Mouse (Mus musculus) layer of hippocampus, adult 9-10 months (tissue): ENCODE data around the gene Gm3138.
"Not testable (repeated sequence)": the region's sequence is repeated elsewhere in the genome, so short reads cannot be mapped to it uniquely, and the experiment has no call there.

Experiments
- DNase-seq: peaks from one replicate; pipeline ENCODE4 v3.0.0; 2022; ENCODE audit warnings: low spot score

Gm3138 gene

DNA sequence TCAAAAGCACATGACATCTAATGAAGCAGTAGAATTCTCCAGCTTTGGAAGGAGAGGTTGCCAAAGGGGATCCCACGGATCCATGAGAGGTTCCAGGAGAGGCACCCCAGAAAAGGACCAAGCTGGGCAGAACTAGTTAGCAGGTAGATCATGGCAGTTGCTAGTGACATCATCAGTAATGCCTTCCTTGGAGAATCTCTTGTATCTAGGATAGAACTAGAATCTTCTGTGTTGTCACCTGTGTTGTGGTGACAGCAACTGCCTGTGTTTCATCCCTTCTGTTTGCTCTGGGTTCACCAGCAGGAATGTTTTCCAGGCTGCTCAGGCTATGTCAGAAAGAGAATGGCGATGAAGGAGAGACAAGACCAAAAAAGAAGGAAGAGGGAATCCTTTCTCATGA is at the start of gene Gm3138:
Gene Gm3138 (plus strand): TSS at position 301 of the 400 bp plus-strand sequence.
- DNase-seq: not testable (repeated sequence)

DNA sequence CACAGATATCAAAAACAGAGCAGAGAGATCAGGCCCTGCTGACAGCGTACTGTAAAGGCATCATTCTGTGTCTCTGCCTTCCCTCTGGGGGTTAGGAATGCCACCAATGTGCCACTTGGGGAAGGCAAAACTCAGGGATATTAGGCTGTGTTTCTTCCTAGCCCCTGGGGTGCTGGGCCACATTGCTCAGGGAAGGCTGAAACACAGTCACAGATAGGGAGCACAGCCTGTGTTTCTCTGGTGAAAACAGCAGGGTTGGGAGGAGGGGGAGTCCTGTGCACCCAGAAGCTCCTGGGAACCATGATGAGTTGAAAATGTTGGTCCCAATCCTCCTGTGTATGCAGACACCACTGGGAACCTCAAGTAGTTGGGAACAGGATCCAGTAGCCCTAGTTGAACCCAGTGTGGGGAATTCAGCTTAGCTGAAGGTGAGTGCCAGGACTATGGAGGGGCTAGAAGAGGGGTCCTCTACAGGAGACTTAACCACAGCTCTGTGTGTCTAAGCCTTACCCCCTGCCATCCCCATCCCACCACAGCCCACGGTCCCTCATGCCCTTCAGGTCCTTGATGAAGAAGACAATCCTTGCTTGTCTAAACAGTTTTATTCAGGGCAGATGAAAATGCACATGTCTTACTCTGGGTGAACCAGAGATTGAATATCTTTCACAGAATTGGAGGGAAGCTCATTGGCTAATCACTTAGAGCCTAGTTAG is 20.0 kb downstream of the Gm3138 start:
- not testable (repeated sequence) for DNase-seq

DNA sequence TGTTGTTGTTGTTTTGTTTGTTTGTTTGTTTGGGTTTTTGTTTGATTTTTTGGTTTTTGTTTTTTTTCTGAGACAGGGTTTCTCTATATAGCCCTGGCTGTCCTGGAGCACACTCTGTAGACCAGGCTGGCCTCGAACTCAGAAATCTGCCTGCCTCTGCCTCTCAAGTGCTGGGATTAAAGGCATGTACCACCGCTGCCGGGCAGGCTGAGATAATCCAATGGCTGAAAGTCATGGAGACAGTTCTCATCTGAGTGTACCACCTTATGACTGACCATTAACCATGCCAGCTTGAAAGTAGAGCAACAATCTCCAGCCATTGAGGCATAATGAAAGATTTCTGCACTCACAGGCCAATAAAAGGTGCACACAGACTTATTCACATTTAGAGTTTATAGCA is 30.4 kb downstream of the Gm3138 start:
- DNase-seq: not testable (repeated sequence)
